Mouse (Mus musculus): Measurements from ENCODE around the gene Tusc2.

DNA sequence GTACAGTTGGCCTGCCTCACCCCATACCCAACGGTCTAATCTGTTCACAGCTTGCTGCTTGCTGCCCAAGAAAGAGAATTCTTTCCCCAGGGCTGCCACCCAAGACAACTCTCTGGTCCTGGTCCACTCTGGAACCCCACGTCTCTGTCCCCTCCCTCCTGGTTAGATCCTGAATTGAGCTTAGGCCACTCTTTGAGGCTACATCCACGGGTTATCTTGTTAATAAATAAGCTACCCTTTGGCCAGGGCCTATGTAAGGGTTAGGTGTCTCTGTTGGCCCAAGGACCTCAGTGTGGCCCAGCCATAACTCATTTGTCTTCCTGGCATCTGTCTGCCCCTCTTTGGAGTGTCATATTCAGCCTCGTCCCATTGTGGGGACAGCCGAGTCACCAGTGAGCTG, 35.3 kb downstream of the Tusc2 start:
- TF ChIP-seq CTCF (IDR thresholded peaks at IDR 0.05; ENCODE audit: low read depth) (no peak), EP300 (IDR thresholded peaks at IDR 0.05; ENCODE audit: low read depth) (no peak)
